Mouse (Mus musculus) hindlimb bud, embryonic 11.5 days (tissue): ENCODE measurements at regions not wholly inside any gene's neighbourhood (a gene's known extent, or its start where the extent isn't known, plus 50 kb on each side); places are given as distances from the start of the nearest gene placed in this dataset.
A peak's percentile ranks its signal among the peaks of the same experiment; 100 is the strongest.

Experiments used
- DNase-seq: peaks from one replicate; pipeline ENCODE4 v3.0.0-alpha.2; 2012; ENCODE audit warnings: low read depth, low spot score; ENCODE audit errors: extremely low spot score

GRCm38 (mm10) chr7:52399513-52399912, 384.0 kb upstream of the 1700015G11Rik start:
- no peak for DNase-seq

GRCm38 (mm10) chr7:52391793-52392192, 376.3 kb upstream of the 1700015G11Rik start:
- peak; percentile 41 for DNase-seq
